Mouse (Mus musculus): Measurements from ENCODE around the gene Srxn1. TPM values are rescaled to one million over a fixed set of nuclear protein-coding genes. Genes with fewer than 3 reads are reported as not detected.
A peak's percentile ranks its signal among the peaks of the same experiment; 100 is the strongest.
"Not testable (repeated sequence)": the region's sequence is repeated elsewhere in the genome, so short reads cannot be mapped to it uniquely, and the experiment has no call there.

Gene Srxn1
- 10 to 100 TPM in 1 of 2 experiments, 1 to 10 TPM in 1; 9.2 to 12.0 TPM for total RNA-seq (2021)
- long read RNA-seq, experiment 1, transcript Srxn1-201 (2 exons, 2,812 nt), result major isoform, 7 of 9 reads
- long read RNA-seq, experiment 1, partial matches to known transcripts, result 0 of 9 reads
- long read RNA-seq, experiment 1, other reads (novel, unspliced or antisense), result 0 of 9 reads
- long read RNA-seq, experiment 2, partial matches to known transcripts, result 0 of 7 reads
- long read RNA-seq, experiment 2, other reads (novel, unspliced or antisense), result 2 of 7 reads

DNA sequence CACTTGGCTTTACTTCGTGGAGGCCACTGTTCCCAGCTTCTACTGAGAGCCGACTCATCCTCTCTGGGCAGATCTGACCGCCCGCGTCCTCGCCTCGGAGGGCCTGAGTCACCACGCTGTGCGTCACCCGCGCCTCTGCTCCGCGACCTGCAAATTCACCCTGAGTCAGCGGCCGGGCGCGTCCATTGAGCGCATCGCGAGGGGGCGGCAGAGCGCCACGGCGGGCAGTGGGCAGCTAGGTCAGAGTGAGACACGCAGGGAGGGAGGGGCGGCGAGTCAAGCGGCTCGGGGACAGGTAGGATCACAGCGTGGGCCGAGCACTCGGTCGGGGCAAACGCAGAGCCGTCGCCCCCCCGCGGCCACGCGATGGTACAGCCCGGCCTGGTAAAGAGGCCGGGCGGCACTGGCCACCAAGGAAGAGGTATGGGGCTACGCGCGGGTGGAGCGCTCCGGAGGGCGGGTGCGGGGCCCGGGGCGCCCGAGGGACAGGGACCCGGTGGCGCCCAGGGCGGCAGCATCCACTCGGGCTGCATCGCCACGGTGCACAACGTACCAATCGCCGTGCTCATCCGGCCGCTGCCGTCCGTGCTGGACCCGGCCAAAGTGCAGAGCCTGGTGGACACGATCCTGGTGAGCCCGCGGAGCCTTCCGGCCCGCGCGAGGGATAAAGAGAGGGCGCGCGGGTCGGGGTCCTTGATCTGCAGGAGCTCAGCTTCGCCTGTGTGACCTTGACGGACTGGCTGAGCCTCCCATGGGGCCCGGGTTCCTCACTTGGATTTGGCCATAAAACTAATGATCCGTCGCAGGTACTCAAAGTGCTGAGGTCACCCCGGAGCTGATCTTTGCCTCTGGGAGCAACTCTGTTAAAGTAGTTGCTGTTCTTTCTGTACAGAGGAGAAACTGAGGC is at the start of gene Srxn1:
Gene Srxn1, plus strand, starts transcription at position 199 of the 907 bp plus-strand sequence.
- peak; percentile 91 for DNase-seq
- intact Hi-C loops (cut with DNase I; ENCODE audit: low total_unique reads), result no loop called here

DNA sequence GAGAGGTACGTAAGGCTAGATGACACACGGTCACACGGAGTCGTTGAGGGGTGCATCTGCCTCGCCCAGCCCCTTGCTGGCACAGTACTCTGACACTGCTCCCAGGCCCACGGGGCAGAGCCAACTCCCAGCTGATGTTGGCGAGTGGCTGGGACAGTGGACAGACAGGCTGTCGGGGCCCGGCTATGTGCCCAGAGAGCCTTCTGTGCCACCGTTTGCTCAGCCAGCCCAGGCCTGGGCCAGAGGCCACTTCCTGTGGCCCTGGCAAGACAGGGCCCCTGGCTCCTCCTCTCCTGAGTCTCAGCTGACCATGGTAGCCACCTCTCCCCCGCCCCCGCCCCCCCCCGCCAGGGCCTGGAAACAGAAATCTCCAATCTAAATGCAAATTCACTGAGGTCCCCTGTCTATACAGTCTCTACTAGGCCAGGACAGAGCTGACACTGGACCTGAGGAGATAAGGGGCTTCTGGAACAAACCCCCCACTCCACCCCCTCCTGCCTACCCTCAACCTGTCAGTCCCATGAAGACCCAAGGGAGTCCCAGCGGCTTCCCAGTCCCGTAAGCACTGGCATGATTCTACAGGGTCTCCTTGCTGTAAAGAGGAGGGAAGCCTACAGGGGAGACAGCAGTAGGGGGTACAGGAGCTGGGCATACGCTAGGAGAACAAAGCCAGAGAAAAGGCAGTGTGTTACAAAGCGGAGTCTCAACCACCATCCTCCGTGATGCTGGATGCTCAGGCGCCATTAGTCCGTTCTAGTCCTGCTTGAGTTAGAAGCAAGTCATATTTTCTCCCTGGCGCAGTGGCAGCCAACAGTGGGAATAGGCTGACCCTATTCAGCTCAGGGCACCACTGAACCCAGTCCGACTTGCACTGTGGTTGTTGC is 48.7 kb upstream of the Srxn1 start:
- intact Hi-C loops (cut with DNase I; ENCODE audit: low total_unique reads), result no loop called here
- peak; percentile 65 for DNase-seq

DNA sequence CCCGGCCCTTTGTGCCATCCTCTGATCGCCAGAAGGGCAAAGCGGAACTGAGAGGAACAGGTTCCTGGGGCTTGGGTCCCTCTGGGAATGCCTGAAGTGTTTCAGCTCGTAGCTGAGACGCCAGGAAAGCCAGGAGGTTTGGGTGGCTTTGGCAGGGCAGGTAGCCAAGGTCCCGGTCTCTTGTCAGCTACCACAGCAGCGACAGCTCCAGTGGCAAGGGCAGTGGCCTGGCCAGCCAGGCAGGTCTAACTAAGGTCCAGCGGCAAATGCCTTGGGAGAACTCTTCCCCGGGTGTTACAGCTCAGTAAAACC is 48.1 kb upstream of the Srxn1 start:
- intact Hi-C loops (cut with DNase I; ENCODE audit: low total_unique reads), result no loop called here

DNA sequence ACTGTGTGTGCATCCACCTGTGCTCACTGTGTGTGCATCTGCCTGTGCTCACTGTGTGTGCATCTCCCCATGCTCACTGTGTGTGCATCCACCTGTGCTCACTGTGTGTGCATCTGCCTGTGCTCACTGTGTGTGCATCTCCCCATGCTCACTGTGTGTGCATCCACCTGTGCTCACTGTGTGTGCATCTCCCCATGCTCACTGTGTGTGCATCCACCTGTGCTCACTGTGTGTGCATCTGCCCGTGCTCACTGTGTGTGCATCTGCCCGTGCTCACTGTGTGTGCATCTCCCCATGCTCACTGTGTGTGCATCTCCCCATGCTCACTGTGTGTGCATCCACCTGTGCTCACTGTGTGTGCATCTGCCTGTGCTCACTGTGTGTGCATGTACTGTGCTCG is 42.5 kb upstream of the Srxn1 start:
- intact Hi-C loops (cut with DNase I; ENCODE audit: low total_unique reads); DNase-seq: not testable (repeated sequence)

More for the DNA sequence above, 48.1 kb upstream of the Srxn1 start:
- no peak for DNase-seq

DNA sequence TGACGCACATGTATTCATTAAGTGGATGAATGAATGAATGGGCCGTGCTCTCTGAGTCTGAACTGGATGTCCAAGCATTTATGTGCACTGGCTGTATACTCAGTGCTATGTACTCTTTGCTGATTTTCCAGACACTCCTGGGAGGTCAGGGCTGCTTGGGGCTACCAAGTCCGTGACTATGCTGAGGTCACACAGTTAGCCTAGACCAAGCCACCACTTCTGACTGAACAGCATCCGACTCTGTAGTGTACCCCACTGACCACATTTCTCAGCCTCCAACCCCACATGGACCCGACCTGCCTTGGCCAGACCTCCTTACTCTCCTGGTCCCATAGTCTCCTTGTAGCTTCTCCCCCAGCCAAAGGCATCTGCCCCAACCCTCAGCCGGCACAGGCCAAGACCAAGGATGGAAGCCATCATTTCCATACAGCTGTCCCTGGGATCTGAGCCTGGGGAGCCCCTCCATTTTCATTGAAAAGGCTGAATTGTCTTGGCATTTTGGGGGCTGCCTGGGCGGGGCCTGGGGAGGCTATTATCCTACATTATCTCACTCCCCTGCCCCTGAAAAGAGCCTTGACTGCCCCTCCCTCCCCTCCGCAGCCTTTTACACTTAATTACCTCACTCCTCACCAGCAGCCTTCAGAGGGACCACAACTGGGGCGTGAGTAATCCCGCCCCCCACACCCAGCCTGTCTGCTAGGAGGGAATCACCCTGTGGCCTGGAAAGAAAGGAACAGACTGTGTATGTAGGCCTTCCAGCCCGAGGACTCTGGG is 36.5 kb upstream of the Srxn1 start:
- intact Hi-C loops (cut with DNase I; ENCODE audit: low total_unique reads), result no loop called here

DNA sequence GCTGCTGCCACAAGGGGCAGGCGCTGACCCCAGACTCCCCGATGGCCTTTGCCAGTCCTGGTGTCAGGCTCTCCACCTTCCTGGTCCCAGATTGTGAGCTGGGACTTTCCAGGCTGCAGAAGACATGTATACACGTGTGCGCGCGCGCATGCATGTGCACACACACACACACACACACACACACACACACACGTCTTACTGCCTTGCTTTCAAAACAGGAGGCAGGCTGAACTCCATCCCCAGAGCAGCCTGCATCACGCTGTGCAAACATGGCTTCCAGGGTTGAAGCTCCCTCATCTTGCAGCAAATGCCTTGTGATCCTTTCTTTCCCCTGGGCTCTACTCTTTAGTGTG is 35.9 kb upstream of the Srxn1 start:
- DNase-seq, result no peak
- intact Hi-C loops (cut with DNase I; ENCODE audit: low total_unique reads), result no loop called here

More for the DNA sequence above, 36.5 kb upstream of the Srxn1 start:
- no peak for DNase-seq

DNA sequence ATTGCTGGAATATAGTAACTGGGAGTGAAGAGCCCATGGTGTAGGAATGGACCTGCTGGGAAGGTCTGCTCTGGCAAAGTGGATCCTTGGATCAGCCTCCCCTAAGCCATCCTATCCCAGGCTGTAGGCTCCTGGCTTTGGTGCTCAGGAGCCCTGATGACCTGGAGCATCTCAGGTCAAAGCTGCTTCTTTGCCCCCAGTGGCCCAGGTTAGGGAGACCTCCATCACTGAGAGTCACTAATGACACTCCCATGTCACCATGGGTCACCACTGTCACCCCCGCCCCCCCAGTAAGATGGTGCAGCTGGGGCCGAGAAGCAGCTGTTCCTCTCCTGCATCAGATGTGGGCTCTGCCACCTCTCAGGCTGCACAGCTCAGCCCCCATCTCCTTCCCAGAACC is 35.4 kb upstream of the Srxn1 start:
- no peak for DNase-seq
- intact Hi-C loops (cut with DNase I; ENCODE audit: low total_unique reads), result no loop called here

DNA sequence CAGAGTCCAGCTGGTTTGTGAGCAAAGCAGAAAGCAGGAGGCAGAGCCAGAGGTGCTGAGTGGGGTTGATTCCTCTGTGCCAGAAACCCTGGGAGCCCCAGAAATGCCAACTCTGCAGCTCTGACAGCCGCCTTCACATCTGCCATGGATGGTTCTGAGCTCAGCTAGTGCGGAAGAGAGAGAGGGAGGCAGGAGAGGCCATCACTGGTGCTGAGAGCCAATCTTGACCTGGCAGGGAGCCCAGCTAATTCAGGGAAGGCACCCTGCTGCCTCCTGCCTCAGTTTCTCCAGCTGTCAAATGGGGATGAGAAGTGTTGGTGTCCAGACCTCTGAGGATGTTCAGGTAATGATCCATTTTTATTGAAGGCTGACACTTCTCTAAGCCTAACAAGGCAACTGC is 30.8 kb upstream of the Srxn1 start:
- no peak for DNase-seq
- intact Hi-C loops (cut with DNase I; ENCODE audit: low total_unique reads), result no loop called here

DNA sequence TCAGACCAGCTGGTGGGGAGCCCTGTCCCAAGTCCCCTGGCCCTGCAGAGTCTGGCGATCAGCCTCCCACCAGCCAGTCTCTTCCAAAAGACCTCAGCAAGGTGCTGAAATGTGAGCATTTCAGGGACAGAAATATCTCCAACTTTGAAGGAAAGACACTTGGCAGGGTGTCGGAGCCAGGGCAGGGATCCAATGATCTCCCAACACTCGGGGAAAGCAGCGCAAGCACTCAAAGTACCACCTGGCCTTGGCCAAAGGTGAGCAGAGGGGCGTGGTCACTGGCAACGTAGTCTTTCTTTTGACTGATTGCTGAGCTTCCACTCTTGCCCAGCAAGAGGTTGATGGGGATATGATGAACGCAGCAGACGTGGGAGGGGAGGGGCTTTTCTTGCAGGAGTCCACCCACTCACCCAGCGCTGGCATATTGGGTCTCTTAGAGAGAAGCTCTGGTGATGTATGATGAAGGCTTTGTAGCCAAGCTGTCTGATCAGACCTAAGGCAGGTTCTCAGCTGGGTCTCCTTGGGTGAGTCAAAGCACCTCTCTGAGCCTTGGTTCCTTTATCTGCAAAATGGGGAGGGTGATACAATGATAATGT is 29.9 kb upstream of the Srxn1 start:
- no peak for DNase-seq
- intact Hi-C loops (cut with DNase I; ENCODE audit: low total_unique reads), result no loop called here

DNA sequence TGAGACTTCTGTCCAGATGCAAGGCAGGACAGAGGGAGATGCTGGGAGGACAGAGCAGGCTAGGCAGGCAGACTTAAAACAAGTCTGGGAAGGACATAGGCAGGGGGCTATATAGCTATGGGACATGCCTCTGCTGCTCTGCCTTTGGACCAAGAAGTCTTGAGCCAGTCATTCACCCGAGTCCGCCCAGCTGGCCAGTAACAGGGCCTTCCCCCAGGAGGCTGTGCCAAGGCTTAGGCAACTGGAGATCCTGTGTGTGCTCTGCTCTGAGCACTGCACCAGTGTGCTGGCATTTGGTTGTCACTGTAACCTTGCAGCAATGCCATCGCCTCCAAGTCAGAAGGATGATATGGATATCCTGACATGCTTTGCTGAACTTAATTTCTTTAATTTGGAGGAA is 28.0 kb upstream of the Srxn1 start:
- DNase-seq, result no peak
- intact Hi-C loops (cut with DNase I; ENCODE audit: low total_unique reads), result no loop called here

DNA sequence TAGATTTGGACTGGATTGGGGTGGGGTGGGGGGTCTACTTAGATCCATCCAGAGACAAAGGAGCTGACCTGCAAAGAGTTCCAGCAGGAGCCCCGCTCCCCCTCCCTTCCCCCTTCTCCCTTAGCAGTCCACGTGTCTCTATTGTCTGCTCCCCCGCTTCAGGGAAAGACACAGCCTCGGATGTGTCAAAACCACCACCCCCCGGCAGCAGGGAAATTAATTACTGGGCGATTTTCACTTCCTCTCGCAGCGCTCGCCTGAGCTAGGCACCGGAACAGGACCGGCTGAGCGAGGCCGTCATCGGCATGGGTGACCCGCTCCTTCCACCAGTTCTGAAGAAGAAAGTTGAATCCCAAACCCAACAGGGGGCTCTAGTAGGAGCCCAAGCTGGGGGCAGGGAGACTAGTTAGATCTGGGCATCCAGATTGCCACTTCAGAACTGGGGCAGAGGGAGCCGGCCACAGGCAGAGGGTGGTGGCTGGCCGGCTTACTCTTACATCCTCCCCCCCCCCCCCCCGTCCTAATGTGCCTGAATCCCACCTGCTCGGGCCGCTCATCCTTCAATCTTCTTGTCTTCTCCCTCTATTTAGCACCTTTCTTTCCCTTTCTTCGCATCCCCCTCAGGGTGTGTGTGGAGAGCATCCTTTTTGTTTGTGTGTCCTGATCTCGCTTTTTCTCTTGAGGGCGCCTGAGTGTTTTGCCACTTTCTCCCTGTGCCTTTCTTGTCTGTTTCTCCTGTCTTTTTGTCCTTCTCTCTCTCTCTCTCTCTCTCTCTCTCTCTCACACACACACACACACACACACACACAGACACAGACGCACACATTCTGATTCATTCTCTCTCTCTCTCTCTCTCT is 24.4 kb upstream of the Srxn1 start, which contains the start of gene Scrt2:
Gene Scrt2, plus strand, starts transcription at position 845 of the 857 bp plus-strand sequence.
- no peak for DNase-seq
- intact Hi-C loops (cut with DNase I; ENCODE audit: low total_unique reads), result no loop called here

DNA sequence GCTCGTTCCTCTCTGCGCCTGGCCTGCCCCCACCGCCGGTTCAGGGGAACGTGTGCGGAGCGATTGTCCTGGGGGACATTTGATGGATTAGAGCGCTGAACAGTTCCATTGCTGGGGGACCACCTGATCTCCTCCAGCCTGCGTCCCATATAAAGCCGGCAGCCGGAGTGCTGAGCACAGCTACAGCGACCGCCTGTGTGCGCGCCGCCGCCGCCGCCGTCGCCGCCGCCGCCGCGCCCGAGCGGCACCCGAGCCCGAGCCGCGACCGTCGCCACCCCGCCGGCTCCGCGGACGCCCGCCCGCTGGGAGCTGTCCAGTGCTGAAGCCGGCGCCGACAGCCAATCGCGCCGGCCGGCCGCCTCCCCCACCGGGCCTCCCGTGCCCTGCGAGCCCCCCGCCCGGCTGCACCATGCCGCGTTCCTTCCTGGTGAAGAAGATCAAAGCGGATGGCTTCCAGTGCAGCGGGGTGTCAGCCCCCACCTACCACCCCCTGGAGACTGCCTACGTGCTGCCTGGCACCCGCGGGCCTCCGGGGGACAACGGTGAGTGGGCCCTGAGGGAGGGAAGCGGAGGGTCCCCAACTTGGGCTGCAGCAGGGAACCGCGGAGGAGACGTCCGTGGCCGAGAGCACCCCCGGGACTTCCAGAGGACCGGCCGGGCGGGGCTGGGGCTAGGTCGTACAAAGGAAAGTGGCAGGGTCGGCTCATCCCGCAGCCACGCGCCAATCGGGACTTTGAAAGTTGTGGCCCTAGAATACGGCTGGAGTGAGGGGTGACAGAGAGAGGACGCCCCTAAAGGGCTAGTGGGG is 23.5 kb upstream of the Srxn1 start:
- peak; percentile 84 for DNase-seq
- intact Hi-C loops (cut with DNase I; ENCODE audit: low total_unique reads), result no loop called here

DNA sequence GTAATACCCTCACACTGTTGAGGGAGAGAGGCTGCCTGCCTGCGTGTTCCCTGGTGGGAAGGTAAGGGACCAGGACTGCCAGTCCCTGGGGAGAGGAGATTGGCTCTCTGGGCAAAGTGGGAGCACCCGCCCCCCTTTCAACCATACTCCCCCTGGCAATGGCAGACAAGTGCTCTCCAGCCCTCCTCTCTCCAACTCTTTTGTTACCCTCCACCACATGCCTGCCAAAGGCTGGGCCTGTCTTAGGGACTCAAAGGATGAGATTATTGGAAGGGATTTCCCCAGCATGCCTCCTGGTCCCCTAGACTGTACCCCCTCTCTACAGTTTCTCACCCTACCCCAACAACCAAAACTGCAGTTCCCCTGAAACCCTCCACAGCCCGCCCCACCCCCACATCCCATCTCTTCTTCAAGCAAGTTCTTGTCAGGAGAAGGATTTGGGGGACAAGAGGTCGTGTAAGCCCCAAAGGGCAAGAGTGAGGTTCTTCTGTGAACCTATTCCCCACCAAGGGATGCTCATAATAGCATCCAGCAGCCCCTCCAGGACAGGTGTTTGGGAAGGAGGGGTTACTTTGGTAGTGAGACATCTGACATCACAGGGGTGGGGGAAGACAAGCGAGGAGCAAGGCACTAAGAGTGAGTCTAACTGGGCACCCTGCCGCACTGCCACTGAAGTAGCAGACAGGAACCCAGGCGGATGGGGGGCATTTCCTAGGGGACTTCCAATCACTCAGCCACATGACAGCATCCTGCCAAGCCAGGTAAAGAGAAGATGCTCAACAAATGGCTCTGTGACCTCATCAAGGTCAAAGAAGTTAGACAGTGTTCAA is 22.6 kb upstream of the Srxn1 start:
- intact Hi-C loops (cut with DNase I; ENCODE audit: low total_unique reads), result no loop called here
- DNase-seq, result no peak

DNA sequence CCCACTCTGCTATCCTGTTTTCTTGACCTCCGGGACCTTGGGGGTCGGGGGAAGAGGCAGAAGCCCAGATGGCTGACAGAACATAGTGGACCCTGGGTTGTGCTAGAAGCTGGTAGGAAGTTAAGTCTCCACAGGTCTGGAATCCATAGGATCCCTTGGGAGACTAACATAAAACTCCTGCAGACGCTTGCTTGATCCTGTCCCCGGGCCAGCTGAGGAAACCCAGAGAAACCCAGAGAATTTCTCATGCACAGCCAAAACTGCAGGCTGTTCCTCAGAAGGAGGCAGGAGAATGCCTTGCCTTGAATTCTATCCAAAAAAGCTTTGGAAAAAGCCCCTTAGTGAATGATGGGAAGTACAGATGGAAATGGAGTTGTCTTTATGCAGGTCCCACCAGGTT is 21.9 kb upstream of the Srxn1 start:
- DNase-seq, result no peak
- intact Hi-C loops (cut with DNase I; ENCODE audit: low total_unique reads), result no loop called here

DNA sequence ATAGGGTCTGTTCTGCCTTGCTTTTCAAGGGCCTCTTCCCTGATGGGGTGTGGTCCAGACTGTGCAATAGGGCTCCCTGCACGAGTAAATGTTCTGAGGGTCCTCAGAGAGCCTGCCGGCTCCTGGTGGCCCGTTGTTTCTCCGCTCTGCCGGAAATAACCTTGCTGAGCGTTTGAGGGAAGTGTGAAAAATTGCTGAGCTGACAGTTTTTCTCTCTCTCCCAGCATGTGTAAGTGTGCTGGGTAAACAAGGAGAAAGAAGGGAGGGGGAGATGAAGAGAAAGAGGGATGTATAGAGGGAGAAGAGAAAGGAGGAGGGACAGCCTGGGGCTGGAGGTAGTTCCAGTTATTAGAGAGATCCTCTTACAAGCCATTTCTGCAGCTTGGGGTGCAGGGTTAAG is 21.0 kb upstream of the Srxn1 start:
- DNase-seq, result no peak
- intact Hi-C loops (cut with DNase I; ENCODE audit: low total_unique reads), result no loop called here

DNA sequence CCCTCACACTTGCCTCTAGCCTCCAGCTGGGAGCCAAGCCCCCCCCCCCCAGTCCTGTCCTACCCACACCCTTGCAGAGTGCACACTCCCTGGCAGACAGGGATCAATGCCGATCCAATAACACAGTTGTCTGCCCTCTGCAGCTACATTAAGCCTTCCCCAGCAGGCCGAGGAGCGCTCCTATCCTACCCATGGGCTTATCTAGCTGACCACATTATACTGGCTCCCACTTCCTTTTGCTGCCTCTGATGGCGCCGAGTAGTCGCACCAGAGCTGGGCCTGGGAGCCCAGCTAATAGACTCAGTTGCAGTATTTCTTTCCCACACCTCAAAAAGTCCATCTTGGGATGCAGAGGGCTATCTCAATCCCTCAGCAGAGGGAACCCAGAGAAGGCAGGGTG is 19.9 kb upstream of the Srxn1 start:
- DNase-seq, result no peak
- intact Hi-C loops (cut with DNase I; ENCODE audit: low total_unique reads), result loop anchor here (5.0 kb wide), 1 partner anchor 58 kb away; no protein-coding TSS in a partner anchor
